Mouse (Mus musculus) adrenal gland, postnatal 14 days (tissue): ENCODE data around the gene Gm20937. TPM values are rescaled to one million over a fixed set of nuclear protein-coding genes. Genes with fewer than 3 reads are reported as not detected.
"Not testable (repeated sequence)": the region's sequence is repeated elsewhere in the genome, so short reads cannot be mapped to it uniquely, and the experiment has no call there.

ENCODE experiments used
- DNase-seq: peaks from one replicate; pipeline ENCODE4 v3.0.0; 2021; ENCODE audit warnings: mixed read lengths
- long read RNA-seq, 2 experiments: library from polyadenylated mRNA; stranded (forward); transcript quantifications; one replicate each; pipeline ENCODE4 v2.0.0; 2021
- total RNA-seq: library from RNA; stranded (reverse); gene quantifications from 2 replicates; pipeline ENCODE4 v1.2.3, GENCODE M21; 2021

Gene Gm20937
- total RNA-seq, result not detected in 2 replicates
- long read RNA-seq, experiment 1, result 0 reads
- long read RNA-seq, experiment 2, result 0 reads

- DNase-seq, result not testable (repeated sequence)
Measured at GRCm38 (mm10) chrY:68294798-68295197, at the start of gene Gm20937. Gene Gm20937 (minus strand): TSS chrY:68294898.

Other genes with a start within 250 kb of the Gm20937 start
- not detected in 2 replicates for gene Gm20816, start 243.1 kb upstream of the Gm20937 start, total RNA-seq